ENCODE assay signal across 27 mouse cellular contexts in the genomic region with DNA sequence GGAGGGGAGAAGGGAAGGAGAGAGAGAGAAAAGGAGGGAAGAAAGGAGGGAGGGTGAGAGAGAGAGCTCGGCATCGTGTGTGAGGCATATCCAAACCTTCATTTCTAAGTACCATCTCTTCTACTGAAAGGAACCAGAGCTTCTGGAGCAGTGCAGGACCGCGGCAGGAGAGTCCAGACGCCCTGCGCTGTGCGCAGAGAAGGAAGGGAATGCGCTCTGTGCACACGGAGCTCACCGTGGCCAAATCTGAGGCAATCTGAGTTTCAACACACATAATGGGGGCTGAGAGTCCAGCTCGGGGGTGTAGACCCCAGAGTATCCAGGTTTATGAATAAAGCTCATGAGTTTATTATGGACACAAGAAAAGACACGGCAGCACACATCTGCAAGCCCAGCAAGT. TPM values are rescaled to one million over a fixed set of nuclear protein-coding genes. Genes with fewer than 3 reads are reported as not detected.
DNase-seq lines count a peak whose midpoint lies in the region; ATAC-seq and TF ChIP-seq lines count a peak whose summit lies in the region.
"Had no signal": no experiment of that assay in that cellular context is flagged by ENCODE, and none has a peak within 500 bp of the region (broad histone marks: within the 10 kb centered on the region; RNA-seq: fewer than 3 reads in every experiment).

No protein-coding gene starts in this region.

- H3K4me2 ChIP-seq in forebrain, embryonic 15.5 days (replicated peaks) = no peak overlapping the region
- no peak overlapping the region for H3K4me2 ChIP-seq in hindbrain, postnatal 0 days (ENCODE audit: low read depth, low read length)
- no peak overlapping the region for H3K4me2 ChIP-seq in lung, embryonic 15.5 days
- H3K4me2 ChIP-seq in limb, embryonic 14.5 days (replicated peaks; ENCODE audit: low read depth, low read length, severe bottlenecking) = no peak overlapping the region
- H3K4me2 ChIP-seq: embryonic facial prominence, embryonic 13.5 days; heart, embryonic 11.5 days; hindbrain, embryonic 12.5 days; limb, embryonic 15.5 days; liver, embryonic 15.5 days; neural tube, embryonic 12.5 days had no signal

- H3K4me3 ChIP-seq in forebrain, embryonic 15.5 days = no peak overlapping the region
- no peak overlapping the region for H3K4me3 ChIP-seq in forebrain, embryonic 10.5 days
- H3K4me3 ChIP-seq in hindbrain, postnatal 0 days (ENCODE audit: low read length) = no peak overlapping the region
- H3K4me3 ChIP-seq in hindbrain, embryonic 10.5 days = no peak overlapping the region
- H3K4me3 ChIP-seq in lung, embryonic 15.5 days = no peak overlapping the region
- no peak overlapping the region for H3K4me3 ChIP-seq in limb, embryonic 14.5 days (replicated peaks; ENCODE audit: low read length)
- H3K4me3 ChIP-seq: embryonic facial prominence, embryonic 13.5 days; hindbrain, embryonic 12.5 days; limb, embryonic 15.5 days; liver, embryonic 15.5 days; megakaryocyte, embryonic 14.5 days; neural tube, embryonic 12.5 days had no signal

- WGBS in forebrain, embryonic 15.5 days = 69% methylated on average over 12 of the region's 12 CpGs
- 86% methylated on average over 12 of the region's 12 CpGs for WGBS in forebrain, embryonic 10.5 days
- WGBS in hindbrain, postnatal 0 days = 71% methylated on average over 12 of the region's 12 CpGs
- 86% methylated on average over 12 of the region's 12 CpGs for WGBS in hindbrain, embryonic 10.5 days
- 70% methylated on average over 12 of the region's 12 CpGs for WGBS in lung, embryonic 15.5 days
- 76% methylated on average over 12 of the region's 12 CpGs for WGBS in limb, embryonic 14.5 days

- ATAC-seq in forebrain, embryonic 15.5 days (replicated peaks) = no peak
- ATAC-seq in hindbrain, postnatal 0 days = 0 out of 2 replicates have a peak, but pooled peaks have one; percentile 27
- no peak for ATAC-seq in lung, embryonic 15.5 days (ENCODE audit: borderline replicate concordance, extremely low read depth, low FRiP score, low TSS enrichment)
- ATAC-seq in limb, embryonic 14.5 days (ENCODE audit: low FRiP score, low read depth) = no peak
- ATAC-seq: CD4-positive, CD25-positive, alpha-beta regulatory T cell, adult 4 months had no signal

- no peak for DNase-seq in forebrain, embryonic 10.5 days (ENCODE audit: extremely low spot score, low spot score)
- no peak for DNase-seq in hindbrain, postnatal 0 days (ENCODE audit: low spot score)
- DNase-seq in hindbrain, embryonic 10.5 days (ENCODE audit: low spot score) = no peak
- DNase-seq in lung, postnatal 36 days = no peak
- DNase-seq in limb, embryonic 14.5 days (ENCODE audit: low spot score) = no peak
- DNase-seq: adrenal gland, postnatal 10 days; cerebellum, adult 11 months; cerebellum, postnatal 10 days; kidney, adult 18-20 months; thymus, postnatal 14 days had no signal

- H3K27me3 ChIP-seq in forebrain, embryonic 15.5 days = no peaks in the 10 kb centered on the region
- H3K27me3 ChIP-seq in forebrain, embryonic 10.5 days (ENCODE audit: poor library complexity, severe bottlenecking) = no peaks in the 10 kb centered on the region
- H3K27me3 ChIP-seq in hindbrain, postnatal 0 days (ENCODE audit: insufficient read depth, low read length) = no peaks in the 10 kb centered on the region
- H3K27me3 ChIP-seq in hindbrain, embryonic 10.5 days (ENCODE audit: insufficient read depth, poor library complexity, severe bottlenecking) = no peaks in the 10 kb centered on the region
- H3K27me3 ChIP-seq in lung, embryonic 15.5 days = no peaks in the 10 kb centered on the region
- no peaks in the 10 kb centered on the region for H3K27me3 ChIP-seq in limb, embryonic 14.5 days (ENCODE audit: control insufficient read depth, insufficient read depth, low read length)
- H3K27me3 ChIP-seq: embryonic facial prominence, embryonic 13.5 days; hindbrain, embryonic 12.5 days; limb, embryonic 15.5 days; liver, embryonic 15.5 days; neural tube, embryonic 12.5 days; Patski had no signal

- no peak overlapping the region for H3K9ac ChIP-seq in forebrain, embryonic 15.5 days (replicated peaks)
- H3K9ac ChIP-seq in hindbrain, postnatal 0 days (replicated peaks; ENCODE audit: low read length) = no peak overlapping the region
- no peak overlapping the region for H3K9ac ChIP-seq in lung, embryonic 15.5 days
- H3K9ac ChIP-seq in limb, embryonic 14.5 days (ENCODE audit: low read depth, low read length, severe bottlenecking) = no peak overlapping the region
- H3K9ac ChIP-seq: embryonic facial prominence, embryonic 13.5 days; hindbrain, embryonic 12.5 days; limb, embryonic 15.5 days; liver, embryonic 15.5 days; neural tube, embryonic 12.5 days had no signal

- TF ChIP-seq CTCF in hindbrain, postnatal 0 days (IDR thresholded peaks at IDR 0.05; ENCODE audit: low read depth) = no peak

- H3K36me3 ChIP-seq in forebrain, embryonic 15.5 days = no peaks in the 10 kb centered on the region
- peaks cover 2% of the 10 kb centered on the region; the same call in 1 of the 2 replicates for H3K36me3 ChIP-seq in forebrain, embryonic 10.5 days (replicated peaks)
- no peaks in the 10 kb centered on the region for H3K36me3 ChIP-seq in hindbrain, postnatal 0 days (ENCODE audit: insufficient read depth, low read length)
- no peaks in the 10 kb centered on the region for H3K36me3 ChIP-seq in hindbrain, embryonic 10.5 days
- no peaks in the 10 kb centered on the region for H3K36me3 ChIP-seq in lung, embryonic 15.5 days
- H3K36me3 ChIP-seq in limb, embryonic 14.5 days (ENCODE audit: control insufficient read depth, insufficient read depth, low read length) = peaks cover 5% of the 10 kb centered on the region; the same call in 1 of the 2 replicates
- H3K36me3 ChIP-seq: hindbrain, embryonic 12.5 days; limb, embryonic 15.5 days; liver, embryonic 15.5 days; neural tube, embryonic 12.5 days had no signal

- TF ChIP-seq POLR2A in limb, embryonic 14.5 days (IDR thresholded peaks at IDR 0.05; ENCODE audit: borderline replicate concordance, extremely low read depth, insufficient read depth, insufficient read length) = no peak

- 0 out of 2 replicates have a peak overlapping the region, but pooled peaks have one; percentile 49 for H3K27ac ChIP-seq in forebrain, embryonic 15.5 days (replicated peaks)
- no peak overlapping the region for H3K27ac ChIP-seq in forebrain, embryonic 10.5 days
- H3K27ac ChIP-seq in hindbrain, postnatal 0 days = peak overlapping the region; percentile 58; the same call in 1 of the 2 replicates
- H3K27ac ChIP-seq in hindbrain, embryonic 10.5 days = no peak overlapping the region; the same call in 1 of the 2 replicates
- peak overlapping the region; percentile 20; the same call in 1 of the 2 replicates for H3K27ac ChIP-seq in lung, embryonic 15.5 days
- H3K27ac ChIP-seq in limb, embryonic 14.5 days (replicated peaks; ENCODE audit: low read depth, low read length) = 0 out of 2 replicates have a peak overlapping the region, but pooled peaks have one; percentile 8
- H3K27ac ChIP-seq: embryonic facial prominence, embryonic 13.5 days; hindbrain, embryonic 12.5 days; limb, embryonic 15.5 days; liver, embryonic 15.5 days; neural tube, embryonic 12.5 days had no signal

- H3K9me3 ChIP-seq in forebrain, embryonic 15.5 days = no peaks in the 10 kb centered on the region
- no peaks in the 10 kb centered on the region for H3K9me3 ChIP-seq in forebrain, embryonic 10.5 days
- H3K9me3 ChIP-seq in hindbrain, postnatal 0 days (ENCODE audit: low read length) = no peaks in the 10 kb centered on the region
- H3K9me3 ChIP-seq in hindbrain, embryonic 10.5 days = no peaks in the 10 kb centered on the region
- H3K9me3 ChIP-seq in lung, embryonic 15.5 days = no peaks in the 10 kb centered on the region
- no peaks in the 10 kb centered on the region for H3K9me3 ChIP-seq in limb, embryonic 14.5 days (ENCODE audit: control insufficient read depth, low read length)
- H3K9me3 ChIP-seq: embryonic facial prominence, embryonic 13.5 days; hindbrain, embryonic 12.5 days; limb, embryonic 15.5 days; liver, embryonic 15.5 days; megakaryocyte, embryonic 14.5 days; neural tube, embryonic 12.5 days had no signal

- H3K4me1 ChIP-seq in forebrain, embryonic 15.5 days = peaks cover 24% of the 10 kb centered on the region
- H3K4me1 ChIP-seq in forebrain, embryonic 10.5 days = peaks cover 33% of the 10 kb centered on the region
- H3K4me1 ChIP-seq in hindbrain, postnatal 0 days (ENCODE audit: insufficient read depth, low read length) = peaks cover 14% of the 10 kb centered on the region
- peaks cover 35% of the 10 kb centered on the region for H3K4me1 ChIP-seq in hindbrain, embryonic 10.5 days (replicated peaks)
- peaks cover 6% of the 10 kb centered on the region; the same call in 1 of the 2 replicates for H3K4me1 ChIP-seq in lung, embryonic 15.5 days
- H3K4me1 ChIP-seq in limb, embryonic 14.5 days (ENCODE audit: control insufficient read depth, insufficient read depth, low read length) = no peaks in the 10 kb centered on the region

RNA-seq across cellular contexts. Expression of gene Cmtm4, which starts 26.0 kb away (rescaled TPM):
- polyA plus RNA-seq in forebrain, embryonic 15.5 days (2015; fragmentation: Nextera tagmentation; extraction: Ambion mirVana) = 2.6 and 2.9 TPM in 2 replicates
- polyA plus RNA-seq in forebrain, embryonic 10.5 days (2016; fragmentation: Nextera tagmentation; extraction: Ambion mirVana) = 2.2 and 2.5 TPM in 2 replicates
- total RNA-seq in hindbrain, postnatal 0 days (2014; rRNA removed) = 38.4 and 40.5 TPM in 2 replicates
- polyA plus RNA-seq in hindbrain, postnatal 0 days (2015; fragmentation: Nextera tagmentation; extraction: Ambion mirVana) = 2.7 and 2.9 TPM in 2 replicates
- 1.9 TPM in 2 replicates for polyA plus RNA-seq in hindbrain, embryonic 10.5 days (2016; fragmentation: Nextera tagmentation; extraction: Ambion mirVana)
- 2.6 and 3.0 TPM in 2 replicates for polyA plus RNA-seq in lung, embryonic 15.5 days (2015; fragmentation: Nextera tagmentation; extraction: Ambion mirVana)
- 18.9 and 21.4 TPM in 2 replicates for polyA plus RNA-seq in limb, embryonic 14.5 days (2012; rRNA removed)
- 4.1 and 4.5 TPM in 2 replicates for polyA plus RNA-seq in limb, embryonic 14.5 days (2014; fragmentation: Nextera tagmentation; extraction: Ambion mirVana)

RNA-seq across cellular contexts. Expression of gene Cmtm3, which starts 30.4 kb away (rescaled TPM):
- 32.7 and 34.3 TPM in 2 replicates for polyA plus RNA-seq in forebrain, embryonic 15.5 days (2015; fragmentation: Nextera tagmentation; extraction: Ambion mirVana)
- 68.5 and 70.9 TPM in 2 replicates for polyA plus RNA-seq in forebrain, embryonic 10.5 days (2016; fragmentation: Nextera tagmentation; extraction: Ambion mirVana)
- 23.1 and 27.2 TPM in 2 replicates for total RNA-seq in hindbrain, postnatal 0 days (2014; rRNA removed)
- polyA plus RNA-seq in hindbrain, postnatal 0 days (2015; fragmentation: Nextera tagmentation; extraction: Ambion mirVana) = 41.9 and 42.6 TPM in 2 replicates
- 76.5 and 83.1 TPM in 2 replicates for polyA plus RNA-seq in hindbrain, embryonic 10.5 days (2016; fragmentation: Nextera tagmentation; extraction: Ambion mirVana)
- 147 and 151 TPM in 2 replicates for polyA plus RNA-seq in lung, embryonic 15.5 days (2015; fragmentation: Nextera tagmentation; extraction: Ambion mirVana)
- polyA plus RNA-seq in limb, embryonic 14.5 days (2012; rRNA removed) = 240 and 361 TPM in 2 replicates
- polyA plus RNA-seq in limb, embryonic 14.5 days (2014; fragmentation: Nextera tagmentation; extraction: Ambion mirVana) = 176 and 185 TPM in 2 replicates

RNA-seq across cellular contexts. Expression of gene Cmtm2b, which starts 47.6 kb away (rescaled TPM):
- not detected in 2 replicates for polyA plus RNA-seq in forebrain, embryonic 15.5 days (2015; fragmentation: Nextera tagmentation; extraction: Ambion mirVana)
- polyA plus RNA-seq in forebrain, embryonic 10.5 days (2016; fragmentation: Nextera tagmentation; extraction: Ambion mirVana) = not detected in 2 replicates
- not detected in 2 replicates for total RNA-seq in hindbrain, postnatal 0 days (2014; rRNA removed)
- polyA plus RNA-seq in hindbrain, postnatal 0 days (2015; fragmentation: Nextera tagmentation; extraction: Ambion mirVana) = not detected in 2 replicates
- not detected in 2 replicates for polyA plus RNA-seq in hindbrain, embryonic 10.5 days (2016; fragmentation: Nextera tagmentation; extraction: Ambion mirVana)
- not detected in 2 replicates for polyA plus RNA-seq in lung, embryonic 15.5 days (2015; fragmentation: Nextera tagmentation; extraction: Ambion mirVana)
- polyA plus RNA-seq in limb, embryonic 14.5 days (2012; rRNA removed) = not detected in 2 replicates
- polyA plus RNA-seq in limb, embryonic 14.5 days (2014; fragmentation: Nextera tagmentation; extraction: Ambion mirVana) = not detected in 2 replicates
- total RNA-seq: adrenal gland, postnatal 10 days; ES-E14; heart, postnatal 10 days; layer of hippocampus, postnatal 10 days; left cerebral cortex, postnatal 10 days had no signal
- polyA plus RNA-seq: CD4-positive, CD25-positive, alpha-beta regulatory T cell, adult 4 months; embryonic facial prominence, embryonic 13.5 days; heart, embryonic 11.5 days; hindbrain, embryonic 12.5 days; limb, embryonic 15.5 days; liver, embryonic 15.5 days; neural tube, embryonic 12.5 days; Patski had no signal

RNA-seq across cellular contexts. Expression of gene Gm11020, which starts 48.2 kb away (rescaled TPM):
- polyA plus RNA-seq in forebrain, embryonic 15.5 days (2015; fragmentation: Nextera tagmentation; extraction: Ambion mirVana) = not detected in 2 replicates
- not detected in 2 replicates for polyA plus RNA-seq in forebrain, embryonic 10.5 days (2016; fragmentation: Nextera tagmentation; extraction: Ambion mirVana)
- not detected in 2 replicates for total RNA-seq in hindbrain, postnatal 0 days (2014; rRNA removed)
- polyA plus RNA-seq in hindbrain, postnatal 0 days (2015; fragmentation: Nextera tagmentation; extraction: Ambion mirVana) = not detected in 2 replicates
- not detected in 2 replicates for polyA plus RNA-seq in hindbrain, embryonic 10.5 days (2016; fragmentation: Nextera tagmentation; extraction: Ambion mirVana)
- not detected in 2 replicates for polyA plus RNA-seq in lung, embryonic 15.5 days (2015; fragmentation: Nextera tagmentation; extraction: Ambion mirVana)
- polyA plus RNA-seq in limb, embryonic 14.5 days (2012; rRNA removed) = not detected in 2 replicates
- polyA plus RNA-seq in limb, embryonic 14.5 days (2014; fragmentation: Nextera tagmentation; extraction: Ambion mirVana) = not detected in 2 replicates
- total RNA-seq: adrenal gland, postnatal 10 days; ES-E14; heart, postnatal 10 days; layer of hippocampus, postnatal 10 days; left cerebral cortex, postnatal 10 days had no signal
- polyA plus RNA-seq: CD4-positive, CD25-positive, alpha-beta regulatory T cell, adult 4 months; embryonic facial prominence, embryonic 13.5 days; gonadal fat pad, adult 2 months; heart, embryonic 11.5 days; hindbrain, embryonic 12.5 days; limb, embryonic 15.5 days; liver, embryonic 15.5 days; neural tube, embryonic 12.5 days; Patski; testis, adult 2 months had no signal

RNA-seq across cellular contexts. Expression of gene Cmtm1, which starts 59.6 kb away (rescaled TPM):
- not detected in 2 replicates for polyA plus RNA-seq in forebrain, embryonic 15.5 days (2015; fragmentation: Nextera tagmentation; extraction: Ambion mirVana)
- not detected in 2 replicates for polyA plus RNA-seq in forebrain, embryonic 10.5 days (2016; fragmentation: Nextera tagmentation; extraction: Ambion mirVana)
- not detected in 2 replicates for total RNA-seq in hindbrain, postnatal 0 days (2014; rRNA removed)
- polyA plus RNA-seq in hindbrain, postnatal 0 days (2015; fragmentation: Nextera tagmentation; extraction: Ambion mirVana) = not detected in 2 replicates
- polyA plus RNA-seq in hindbrain, embryonic 10.5 days (2016; fragmentation: Nextera tagmentation; extraction: Ambion mirVana) = not detected in 2 replicates
- not detected in 2 replicates for polyA plus RNA-seq in lung, embryonic 15.5 days (2015; fragmentation: Nextera tagmentation; extraction: Ambion mirVana)
- polyA plus RNA-seq in limb, embryonic 14.5 days (2012; rRNA removed) = not detected in 2 replicates
- not detected in 2 replicates for polyA plus RNA-seq in limb, embryonic 14.5 days (2014; fragmentation: Nextera tagmentation; extraction: Ambion mirVana)
- total RNA-seq: ES-E14; heart, postnatal 10 days; layer of hippocampus, postnatal 10 days; left cerebral cortex, postnatal 10 days had no signal
- polyA plus RNA-seq: CD4-positive, CD25-positive, alpha-beta regulatory T cell, adult 4 months; embryonic facial prominence, embryonic 13.5 days; gonadal fat pad, adult 2 months; heart, embryonic 11.5 days; hindbrain, embryonic 12.5 days; limb, embryonic 15.5 days; liver, embryonic 15.5 days; neural tube, embryonic 12.5 days had no signal

Comparison
In these comparisons a context has a peak if more than half of its experiments do, and no peak if none do; other contexts are left out.
1. H3K27ac ChIP-seq: peak in forebrain, embryonic 15.5 days (single experiment), hindbrain, postnatal 0 days (single experiment), lung, embryonic 15.5 days (single experiment) and limb, embryonic 14.5 days (single experiment); none in forebrain, embryonic 10.5 days (single experiment) and hindbrain, embryonic 10.5 days (single experiment).